Mouse (Mus musculus): ENCODE measurements around the gene Ext2. TPM values are rescaled to one million over a fixed set of nuclear protein-coding genes. Genes with fewer than 3 reads are reported as not detected.

The Ext2 gene
- total and polyA plus RNA-seq, 2 experiments from 2014 or later = 34.9 to 70.3 TPM

DNA sequence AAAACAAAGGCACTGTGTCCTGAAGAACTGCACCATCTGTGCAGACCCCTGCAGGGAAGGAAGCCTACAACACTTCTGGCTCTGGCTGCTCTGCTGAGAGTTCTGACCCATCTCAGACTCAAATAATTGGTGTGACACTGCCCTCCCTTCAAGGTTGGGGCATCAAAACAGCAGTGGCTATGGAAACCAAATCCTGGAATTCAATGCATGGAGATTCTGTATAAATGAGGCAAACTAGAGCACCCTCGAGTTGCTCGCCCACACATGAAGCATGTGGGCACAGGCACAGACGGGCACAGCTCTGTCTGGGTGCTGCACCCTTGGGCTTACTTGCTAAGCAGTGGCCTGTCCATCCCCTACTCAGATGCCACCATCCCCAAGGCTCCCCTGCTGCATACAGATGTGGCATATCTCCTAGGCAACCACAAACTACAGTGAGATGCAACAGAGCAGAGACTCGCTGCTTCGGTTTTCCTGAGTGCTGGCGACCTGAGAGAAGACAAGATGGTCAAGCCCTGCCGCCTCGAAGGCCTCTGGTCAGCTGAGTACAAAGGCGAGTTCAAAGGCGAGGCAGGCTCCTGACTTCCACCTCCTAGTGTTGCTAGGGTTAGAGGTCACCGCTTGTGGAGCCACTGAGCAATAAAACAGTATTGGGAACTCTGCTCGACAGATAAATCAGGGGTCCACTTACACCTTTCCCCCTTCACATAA lies 37.5 kb downstream of the Ext2 start:
- ATAC-seq (peak; percentile 55), DNase-seq (ENCODE audit: low spot score) (peak; percentile 59)
- peaks cover 13% of the 10 kb centered on the region for H3K4me1 ChIP-seq (ENCODE audit: insufficient read depth, low read length)
- no peak overlapping the region for H3K9ac ChIP-seq (replicated peaks; ENCODE audit: low read length)
- peaks cover 10% of the 10 kb centered on the region; the same call in 1 of the 2 replicates for H3K36me3 ChIP-seq (ENCODE audit: insufficient read depth, low read length)
- H3K27me3 ChIP-seq (ENCODE audit: insufficient read depth, low read length) = no peaks in the 10 kb centered on the region
- H3K9me3 ChIP-seq (ENCODE audit: low read length) = no peaks in the 10 kb centered on the region
- H3K4me2 ChIP-seq (ENCODE audit: low read depth, low read length) = no peak overlapping the region
- H3K4me3 ChIP-seq (ENCODE audit: low read length) = no peak overlapping the region
- no peak for TF ChIP-seq CTCF (IDR thresholded peaks at IDR 0.05; ENCODE audit: low read depth)
- H3K27ac ChIP-seq = no peak overlapping the region; the same call in 1 of the 2 replicates
- 24% methylated on average over 12 of the region's 12 CpGs for WGBS

DNA sequence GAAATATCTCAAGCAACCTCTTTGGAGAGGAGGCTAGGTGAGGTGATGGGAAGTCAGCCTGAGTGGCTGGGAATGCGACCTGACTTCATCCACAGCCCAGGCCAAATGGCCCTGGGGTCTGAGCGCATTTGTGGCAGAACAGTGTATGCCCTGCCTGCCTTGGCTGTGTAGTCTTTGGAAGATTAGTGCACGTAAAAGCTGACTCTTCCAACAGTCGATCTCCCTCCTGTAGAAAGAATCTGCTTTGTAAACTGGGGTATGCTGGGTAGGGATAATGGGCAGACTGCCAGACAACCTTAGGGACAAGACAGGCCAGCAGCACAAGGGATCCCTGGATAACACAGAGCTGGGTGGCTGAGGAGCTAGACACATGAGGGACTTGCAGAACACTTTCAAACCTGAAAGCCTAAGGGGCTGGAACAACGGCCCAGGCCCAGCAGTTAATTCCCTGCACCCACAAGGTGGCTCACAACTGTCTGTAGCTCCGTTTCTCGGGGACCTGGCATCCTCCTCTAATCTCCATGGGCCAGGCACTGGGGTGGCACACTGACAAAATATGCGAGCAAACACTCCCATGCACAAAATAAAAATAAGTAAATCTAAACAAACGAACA lies 38.3 kb downstream of the Ext2 start:
- Histone ChIP-seq H3K9me3 (ENCODE audit: low read length) (no peaks in the 10 kb centered on the region), H3K27ac (0 out of 2 replicates have a peak overlapping the region, but pooled peaks have one; percentile 20), H3K4me3 (ENCODE audit: low read length) (no peak overlapping the region), H3K9ac (replicated peaks; ENCODE audit: low read length) (no peak overlapping the region), H3K4me1 (ENCODE audit: insufficient read depth, low read length) (peaks cover 22% of the 10 kb centered on the region), H3K4me2 (ENCODE audit: low read depth, low read length) (no peak overlapping the region), H3K27me3 (ENCODE audit: insufficient read depth, low read length) (no peaks in the 10 kb centered on the region), H3K36me3 (ENCODE audit: insufficient read depth, low read length) (peaks cover 8% of the 10 kb centered on the region; the same call in 1 of the 2 replicates)
- ATAC-seq (no peak), DNase-seq (ENCODE audit: low spot score) (no peak)
- 46% methylated on average over 9 of the region's 9 CpGs for WGBS
- TF ChIP-seq CTCF (IDR thresholded peaks at IDR 0.05; ENCODE audit: low read depth) = no peak

DNA sequence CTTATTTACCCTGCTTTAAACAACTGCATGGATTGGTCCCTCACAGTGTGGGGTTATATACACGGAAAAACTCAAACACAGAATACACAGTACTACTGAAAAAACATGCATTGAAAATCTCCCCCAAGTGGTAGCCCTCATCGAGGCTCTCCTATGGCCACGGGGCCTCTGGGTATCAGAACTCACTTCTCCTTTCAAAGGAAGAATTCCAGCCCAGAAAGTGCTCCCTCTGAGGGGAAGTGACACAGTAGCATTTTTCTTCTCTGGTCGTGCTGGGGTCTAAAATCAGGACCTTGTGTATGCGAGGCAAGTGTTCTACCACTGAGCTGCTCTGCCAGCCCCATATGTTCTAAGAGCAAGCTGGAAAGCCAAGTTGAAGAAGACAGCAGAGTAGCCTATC lies 39.7 kb downstream of the Ext2 start:
- no peak for TF ChIP-seq CTCF (IDR thresholded peaks at IDR 0.05; ENCODE audit: low read depth)
- Histone ChIP-seq H3K27ac (no peak overlapping the region), H3K36me3 (ENCODE audit: insufficient read depth, low read length) (peaks cover 4% of the 10 kb centered on the region; the same call in 1 of the 2 replicates), H3K4me1 (ENCODE audit: insufficient read depth, low read length) (peaks cover 24% of the 10 kb centered on the region), H3K9ac (replicated peaks; ENCODE audit: low read length) (no peak overlapping the region), H3K27me3 (ENCODE audit: insufficient read depth, low read length) (no peaks in the 10 kb centered on the region), H3K4me2 (ENCODE audit: low read depth, low read length) (no peak overlapping the region), H3K4me3 (ENCODE audit: low read length) (no peak overlapping the region), H3K9me3 (ENCODE audit: low read length) (no peaks in the 10 kb centered on the region)
- 55% methylated on average over 5 of the region's 5 CpGs for WGBS
- ATAC-seq = no peak
- DNase-seq (ENCODE audit: low spot score) = no peak

DNA sequence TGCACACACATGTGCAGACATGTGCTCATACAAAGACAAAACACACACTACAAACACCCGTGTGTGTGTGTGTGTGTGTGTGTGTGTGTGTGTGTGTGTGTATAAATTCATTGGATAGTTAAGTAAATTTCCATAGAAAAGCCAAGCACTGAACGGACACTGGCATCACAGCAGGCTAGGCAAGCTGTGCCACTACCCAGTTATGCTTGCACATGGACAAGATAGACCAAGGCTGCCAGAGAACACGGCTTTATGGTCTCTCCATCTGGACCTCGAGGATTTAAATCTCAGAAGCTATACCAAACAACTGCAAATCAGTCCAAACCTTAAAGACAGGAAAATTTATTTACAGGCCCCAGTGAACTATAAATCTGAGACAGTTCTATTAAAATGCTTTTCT lies 40.2 kb downstream of the Ext2 start:
- WGBS = 69% methylated on average over 4 of the region's 4 CpGs

DNA sequence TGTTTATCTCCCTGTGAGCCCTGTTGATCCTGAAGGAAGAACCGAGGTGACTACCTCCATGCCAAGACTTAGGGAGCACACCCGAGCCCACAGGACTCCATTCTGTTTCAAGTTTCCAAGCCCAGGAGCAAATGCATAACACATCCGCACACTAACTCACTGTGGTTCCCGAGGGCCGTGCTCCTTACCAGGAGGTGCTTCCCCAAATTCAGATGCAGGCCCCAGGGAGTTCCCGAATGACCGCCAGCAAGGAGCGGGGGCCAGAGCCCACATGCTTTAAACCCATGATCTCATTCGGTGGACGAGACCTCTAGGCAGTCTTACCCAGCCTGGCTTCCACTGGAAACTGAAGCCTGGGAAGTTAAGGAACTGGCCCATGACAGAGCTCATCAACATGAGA lies 41.8 kb downstream of the Ext2 start:
- Histone ChIP-seq H3K4me2 (ENCODE audit: low read depth, low read length) (no peak overlapping the region), H3K27me3 (ENCODE audit: insufficient read depth, low read length) (no peaks in the 10 kb centered on the region), H3K27ac (no peak overlapping the region), H3K9me3 (ENCODE audit: low read length) (no peaks in the 10 kb centered on the region), H3K36me3 (ENCODE audit: insufficient read depth, low read length) (no peaks in the 10 kb centered on the region), H3K4me3 (ENCODE audit: low read length) (no peak overlapping the region), H3K4me1 (ENCODE audit: insufficient read depth, low read length) (peaks cover 19% of the 10 kb centered on the region), H3K9ac (replicated peaks; ENCODE audit: low read length) (no peak overlapping the region)
- TF ChIP-seq CTCF (IDR thresholded peaks at IDR 0.05; ENCODE audit: low read depth) = no peak
- DNase-seq (ENCODE audit: low spot score) (no peak), ATAC-seq (no peak)
- 65% methylated on average over 10 of the region's 10 CpGs for WGBS

More for the DNA sequence above, 40.2 kb downstream of the Ext2 start:
- Histone ChIP-seq H3K9me3 (ENCODE audit: low read length) (no peaks in the 10 kb centered on the region), H3K9ac (replicated peaks; ENCODE audit: low read length) (no peak overlapping the region), H3K27me3 (ENCODE audit: insufficient read depth, low read length) (no peaks in the 10 kb centered on the region), H3K36me3 (ENCODE audit: insufficient read depth, low read length) (peaks cover under 1% of the 10 kb centered on the region; the same call in 1 of the 2 replicates), H3K4me2 (ENCODE audit: low read depth, low read length) (no peak overlapping the region), H3K4me1 (ENCODE audit: insufficient read depth, low read length) (peaks cover 24% of the 10 kb centered on the region), H3K4me3 (ENCODE audit: low read length) (no peak overlapping the region), H3K27ac (no peak overlapping the region)
- TF ChIP-seq CTCF (IDR thresholded peaks at IDR 0.05; ENCODE audit: low read depth) = no peak
- DNase-seq (ENCODE audit: low spot score) (no peak), ATAC-seq (no peak)

DNA sequence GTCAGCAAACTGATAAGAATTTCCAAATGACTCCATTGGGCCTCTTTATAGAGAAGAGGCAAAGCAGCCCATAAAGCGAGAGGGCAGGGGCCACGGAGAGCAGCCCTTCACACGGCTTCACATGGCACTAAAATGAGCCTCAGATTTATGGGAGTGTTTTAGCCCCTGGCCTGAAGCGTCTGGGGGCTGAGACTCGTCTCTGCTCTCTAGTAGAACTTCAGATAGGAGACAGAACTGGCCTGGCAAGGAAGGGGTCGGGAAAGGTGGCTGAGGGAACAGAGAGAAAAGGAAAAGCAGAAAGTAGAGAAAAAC lies 42.5 kb downstream of the Ext2 start:
- TF ChIP-seq CTCF (IDR thresholded peaks at IDR 0.05; ENCODE audit: low read depth) = no peak
- H3K4me1 ChIP-seq (ENCODE audit: insufficient read depth, low read length) = peaks cover 13% of the 10 kb centered on the region
- no peak for DNase-seq (ENCODE audit: low spot score)
- H3K9me3 ChIP-seq (ENCODE audit: low read length) = no peaks in the 10 kb centered on the region
- no peaks in the 10 kb centered on the region for H3K36me3 ChIP-seq (ENCODE audit: insufficient read depth, low read length)
- H3K4me3 ChIP-seq (ENCODE audit: low read length) = no peak overlapping the region
- 45% methylated on average over 6 of the region's 6 CpGs for WGBS
- no peak overlapping the region for H3K27ac ChIP-seq
- no peaks in the 10 kb centered on the region for H3K27me3 ChIP-seq (ENCODE audit: insufficient read depth, low read length)
- no peak overlapping the region for H3K4me2 ChIP-seq (ENCODE audit: low read depth, low read length)
- no peak overlapping the region for H3K9ac ChIP-seq (replicated peaks; ENCODE audit: low read length)
- ATAC-seq = no peak

Data from hindbrain, postnatal 0 days (tissue).